Mouse (Mus musculus): ENCODE measurements at regions not wholly inside any gene's neighbourhood (a gene's known extent, or its start where the extent isn't known, plus 50 kb on each side); places are given as distances from the start of the nearest gene placed in this dataset.

DNA sequence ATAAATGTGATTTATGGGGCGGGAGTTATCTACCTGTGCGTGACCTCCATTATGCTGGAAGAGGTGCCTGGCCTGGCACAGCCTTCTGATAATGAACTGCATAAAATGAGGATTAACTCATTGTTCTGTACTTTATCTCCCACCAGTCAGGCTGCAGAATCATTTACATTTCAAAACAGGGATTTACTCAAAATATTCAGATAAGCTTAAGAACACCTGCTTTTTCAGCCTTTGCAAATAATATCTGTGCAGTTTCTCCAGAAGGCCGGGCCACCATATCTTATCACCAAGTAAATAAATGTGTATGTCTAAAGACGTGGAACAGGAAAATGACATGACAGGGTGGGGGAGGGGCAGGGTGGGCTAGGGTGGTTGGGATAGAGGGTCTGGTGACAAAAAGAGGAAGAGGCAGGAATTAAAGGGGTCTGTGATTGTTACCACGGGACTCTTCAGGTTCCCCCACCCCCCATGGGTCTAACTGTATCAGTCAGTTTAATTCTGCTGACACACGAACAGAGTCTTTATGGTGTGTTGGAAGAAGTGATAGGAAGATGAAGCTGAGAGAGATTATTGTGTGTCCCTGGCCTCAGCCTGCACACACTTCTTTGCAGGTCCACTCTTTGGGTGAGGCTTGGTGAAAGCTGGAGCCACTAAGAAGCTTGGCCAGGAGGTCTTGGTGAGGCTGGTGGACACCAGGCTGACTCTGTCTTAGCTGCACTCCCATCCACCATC lies 154.6 kb upstream of the Sox11 start:
- 45% methylated on average over 6 of the region's 6 CpGs for WGBS
- Histone ChIP-seq H3K9me3 (ENCODE audit: control insufficient read depth, low read length) (no peaks in the 10 kb centered on the region), H3K4me2 (no peak overlapping the region), H3K27me3 (replicated peaks; ENCODE audit: control insufficient read depth, insufficient read depth, low read length) (no peaks in the 10 kb centered on the region), H3K9ac (ENCODE audit: low read depth, low read length) (no peak overlapping the region), H3K4me1 (replicated peaks; ENCODE audit: control insufficient read depth, insufficient read depth, low read length) (no peaks in the 10 kb centered on the region), H3K36me3 (ENCODE audit: control insufficient read depth, insufficient read depth, low read length) (no peaks in the 10 kb centered on the region), H3K27ac (ENCODE audit: low read depth, low read length) (no peak overlapping the region), H3K4me3 (ENCODE audit: low read depth, low read length) (no peak overlapping the region)
- DNase-seq (ENCODE audit: low spot score), result no peak
- ATAC-seq (replicated peaks; ENCODE audit: low FRiP score), result no peak

DNA sequence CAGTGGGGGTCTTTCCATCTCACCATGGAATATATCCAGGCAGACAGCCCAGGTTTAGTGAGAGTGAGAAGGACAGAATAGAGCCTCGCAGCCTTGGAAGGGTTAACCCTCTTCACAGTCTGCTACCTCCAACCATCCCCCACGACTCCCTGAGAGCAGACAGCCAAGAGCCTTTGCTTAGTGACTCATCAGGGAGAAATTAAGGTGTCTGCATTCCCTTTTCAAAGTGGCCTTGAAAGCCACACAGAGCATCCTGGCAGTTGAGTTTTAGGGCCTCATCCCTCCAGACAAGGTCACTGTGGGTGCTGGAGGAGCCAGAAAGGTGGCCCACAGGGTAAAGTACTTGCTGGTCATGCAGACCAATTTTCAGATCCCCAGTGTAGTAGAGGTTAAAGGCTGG lies 149.9 kb upstream of the Sox11 start:
- no peak overlapping the region for H3K4me2 ChIP-seq
- DNase-seq (ENCODE audit: low spot score), result no peak
- WGBS, result 14% methylated on average over 2 of the region's 2 CpGs

DNA sequence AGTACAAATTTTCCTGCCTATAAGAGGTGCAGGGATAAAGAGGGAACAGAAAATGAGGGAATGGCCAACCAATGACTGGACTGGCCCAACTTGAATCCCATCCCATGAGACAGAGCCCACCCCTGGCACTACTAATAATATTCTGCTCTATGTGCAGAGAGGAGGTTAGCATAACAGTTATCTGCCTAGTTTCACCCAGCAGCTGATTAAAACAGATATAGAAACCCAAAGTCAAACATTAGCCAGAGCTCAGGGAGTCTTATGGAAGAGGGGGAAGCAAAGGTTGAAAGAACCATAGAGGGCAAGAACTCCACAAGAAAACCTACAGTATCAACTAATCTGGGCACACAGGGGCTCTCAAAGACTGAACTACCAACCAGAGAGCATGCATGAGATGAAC lies 138.9 kb upstream of the Sox11 start:
- Histone ChIP-seq H3K4me2 (no peak overlapping the region), H3K9ac (ENCODE audit: low read depth, low read length) (no peak overlapping the region), H3K4me3 (ENCODE audit: low read depth, low read length) (no peak overlapping the region), H3K27ac (ENCODE audit: low read depth, low read length) (no peak overlapping the region), H3K36me3 (ENCODE audit: control insufficient read depth, insufficient read depth, low read length) (no peaks in the 10 kb centered on the region), H3K9me3 (ENCODE audit: control insufficient read depth, low read length) (no peaks in the 10 kb centered on the region), H3K4me1 (replicated peaks; ENCODE audit: control insufficient read depth, insufficient read depth, low read length) (no peaks in the 10 kb centered on the region), H3K27me3 (replicated peaks; ENCODE audit: control insufficient read depth, insufficient read depth, low read length) (no peaks in the 10 kb centered on the region)
- DNase-seq (ENCODE audit: low spot score), result no peak
- no peak for ATAC-seq (replicated peaks; ENCODE audit: low FRiP score)

More for the DNA sequence above, 149.9 kb upstream of the Sox11 start:
- H3K4me1 ChIP-seq (replicated peaks; ENCODE audit: control insufficient read depth, insufficient read depth, low read length), result no peaks in the 10 kb centered on the region
- no peak overlapping the region for H3K27ac ChIP-seq (ENCODE audit: low read depth, low read length)
- ATAC-seq (replicated peaks; ENCODE audit: low FRiP score), result no peak
- no peaks in the 10 kb centered on the region for H3K27me3 ChIP-seq (replicated peaks; ENCODE audit: control insufficient read depth, insufficient read depth, low read length)
- H3K4me3 ChIP-seq (ENCODE audit: low read depth, low read length), result no peak overlapping the region
- H3K9me3 ChIP-seq (ENCODE audit: control insufficient read depth, low read length), result no peaks in the 10 kb centered on the region
- H3K36me3 ChIP-seq (ENCODE audit: control insufficient read depth, insufficient read depth, low read length), result no peaks in the 10 kb centered on the region
- H3K9ac ChIP-seq (ENCODE audit: low read depth, low read length), result no peak overlapping the region

DNA sequence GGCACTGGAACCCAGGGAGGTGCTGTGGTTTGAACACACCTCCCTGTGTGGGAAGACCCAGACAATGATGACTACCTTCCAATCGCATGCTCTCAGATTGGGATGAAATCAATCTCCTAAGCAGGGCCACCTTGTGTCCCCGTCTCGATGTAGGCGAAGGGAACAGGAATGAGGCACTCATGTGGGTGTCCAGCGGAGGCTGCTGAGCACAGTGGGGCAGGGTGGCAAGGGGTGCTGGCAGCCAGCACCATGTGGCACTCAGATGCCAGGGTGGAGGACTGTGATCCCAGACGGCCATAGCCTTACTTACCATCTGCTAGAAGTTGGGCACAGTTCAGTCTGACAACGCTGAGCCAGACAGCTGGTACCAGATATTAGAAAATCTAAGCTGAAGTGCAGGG lies 137.2 kb upstream of the Sox11 start:
- H3K4me1 ChIP-seq (replicated peaks; ENCODE audit: control insufficient read depth, insufficient read depth, low read length), result no peaks in the 10 kb centered on the region
- H3K27ac ChIP-seq (ENCODE audit: low read depth, low read length), result no peak overlapping the region
- DNase-seq (ENCODE audit: low spot score) (no peak), ATAC-seq (replicated peaks; ENCODE audit: low FRiP score) (no peak)
- H3K9me3 ChIP-seq (ENCODE audit: control insufficient read depth, low read length), result no peaks in the 10 kb centered on the region
- no peak overlapping the region for H3K4me3 ChIP-seq (ENCODE audit: low read depth, low read length)
- no peak overlapping the region for H3K4me2 ChIP-seq
- H3K27me3 ChIP-seq (replicated peaks; ENCODE audit: control insufficient read depth, insufficient read depth, low read length), result no peaks in the 10 kb centered on the region
- no peaks in the 10 kb centered on the region for H3K36me3 ChIP-seq (ENCODE audit: control insufficient read depth, insufficient read depth, low read length)
- 81% methylated on average over 7 of the region's 7 CpGs for WGBS
- no peak overlapping the region for H3K9ac ChIP-seq (ENCODE audit: low read depth, low read length)

DNA sequence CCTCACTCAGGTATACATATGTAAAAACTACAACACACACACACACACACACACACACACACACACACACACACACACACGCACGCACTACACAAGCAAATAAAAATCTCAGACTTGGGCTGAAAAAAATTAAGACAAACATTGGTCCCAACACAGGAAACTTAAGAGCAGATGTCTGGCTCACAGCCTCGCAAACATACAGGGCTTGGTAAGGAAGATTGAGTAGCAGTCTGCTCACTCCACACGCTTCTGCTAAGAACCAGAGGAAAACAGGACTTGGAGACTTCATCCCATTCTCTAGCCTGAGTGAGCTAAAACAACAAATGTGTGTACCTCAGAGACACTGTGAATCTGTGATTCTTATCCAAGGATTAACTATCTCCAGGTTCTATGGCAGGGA lies 132.3 kb upstream of the Sox11 start:
- Histone ChIP-seq H3K4me3 (ENCODE audit: low read depth, low read length) (no peak overlapping the region), H3K27me3 (replicated peaks; ENCODE audit: control insufficient read depth, insufficient read depth, low read length) (no peaks in the 10 kb centered on the region), H3K4me2 (no peak overlapping the region), H3K27ac (ENCODE audit: low read depth, low read length) (no peak overlapping the region), H3K36me3 (ENCODE audit: control insufficient read depth, insufficient read depth, low read length) (no peaks in the 10 kb centered on the region), H3K9ac (ENCODE audit: low read depth, low read length) (no peak overlapping the region), H3K9me3 (ENCODE audit: control insufficient read depth, low read length) (no peaks in the 10 kb centered on the region), H3K4me1 (replicated peaks; ENCODE audit: control insufficient read depth, insufficient read depth, low read length) (peaks cover 9% of the 10 kb centered on the region)
- DNase-seq (ENCODE audit: low spot score) (no peak), ATAC-seq (replicated peaks; ENCODE audit: low FRiP score) (no peak)
- 74% methylated on average over 4 of the region's 4 CpGs for WGBS

DNA sequence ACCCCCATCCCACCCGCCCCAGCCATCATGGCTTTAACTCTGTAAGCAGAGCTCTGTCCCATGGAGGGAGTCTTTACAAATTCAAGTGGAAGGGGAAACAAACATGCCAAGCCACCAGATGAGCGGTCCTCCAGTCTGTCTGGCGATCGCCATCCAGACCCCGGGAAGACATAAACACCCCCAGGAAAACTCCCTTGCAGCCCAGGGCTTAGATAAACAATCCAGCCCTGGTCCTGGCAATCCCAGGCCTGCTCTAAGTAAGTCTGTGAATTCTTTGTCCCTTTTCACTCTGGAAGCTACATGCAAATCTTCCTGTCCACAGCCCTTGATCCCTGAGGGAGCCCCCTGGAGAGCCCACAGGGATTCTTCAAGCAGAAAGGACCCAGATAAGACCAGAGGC lies 129.2 kb upstream of the Sox11 start:
- Histone ChIP-seq H3K27me3 (replicated peaks; ENCODE audit: control insufficient read depth, insufficient read depth, low read length) (no peaks in the 10 kb centered on the region), H3K27ac (ENCODE audit: low read depth, low read length) (no peak overlapping the region), H3K4me2 (no peak overlapping the region), H3K4me3 (ENCODE audit: low read depth, low read length) (no peak overlapping the region), H3K36me3 (ENCODE audit: control insufficient read depth, insufficient read depth, low read length) (no peaks in the 10 kb centered on the region), H3K9ac (ENCODE audit: low read depth, low read length) (no peak overlapping the region), H3K4me1 (replicated peaks; ENCODE audit: control insufficient read depth, insufficient read depth, low read length) (peaks cover 9% of the 10 kb centered on the region), H3K9me3 (ENCODE audit: control insufficient read depth, low read length) (no peaks in the 10 kb centered on the region)
- 34% methylated on average over 5 of the region's 5 CpGs for WGBS
- ATAC-seq (replicated peaks; ENCODE audit: low FRiP score), result no peak
- DNase-seq (ENCODE audit: low spot score), result no peak

DNA sequence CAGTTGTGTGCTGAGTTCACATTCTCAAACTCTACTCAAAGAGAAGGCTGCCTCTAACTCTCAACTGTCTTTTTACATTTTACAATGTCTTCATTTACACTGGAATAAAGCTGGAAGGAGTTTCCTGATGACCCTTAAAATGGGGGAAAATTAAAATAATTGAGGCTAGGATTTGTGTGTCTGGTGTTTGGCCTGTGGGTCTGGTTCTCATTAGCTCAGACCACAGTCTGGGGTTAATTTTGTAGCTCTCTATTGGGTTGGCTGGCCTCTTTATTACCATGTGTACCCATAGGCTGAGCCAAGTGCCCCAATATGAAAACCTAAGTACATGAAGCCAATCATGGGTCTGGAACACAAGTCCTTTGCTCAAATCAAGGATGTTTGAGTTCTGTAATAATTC lies 128.0 kb upstream of the Sox11 start:
- H3K9me3 ChIP-seq (ENCODE audit: control insufficient read depth, low read length), result no peaks in the 10 kb centered on the region
- H3K4me1 ChIP-seq (replicated peaks; ENCODE audit: control insufficient read depth, insufficient read depth, low read length), result peaks cover 9% of the 10 kb centered on the region
- no peaks in the 10 kb centered on the region for H3K27me3 ChIP-seq (replicated peaks; ENCODE audit: control insufficient read depth, insufficient read depth, low read length)
- no peak overlapping the region for H3K27ac ChIP-seq (ENCODE audit: low read depth, low read length)
- no peak overlapping the region for H3K4me2 ChIP-seq
- H3K4me3 ChIP-seq (ENCODE audit: low read depth, low read length), result no peak overlapping the region
- no peaks in the 10 kb centered on the region for H3K36me3 ChIP-seq (ENCODE audit: control insufficient read depth, insufficient read depth, low read length)
- no peak overlapping the region for H3K9ac ChIP-seq (ENCODE audit: low read depth, low read length)
- ATAC-seq (replicated peaks; ENCODE audit: low FRiP score) (no peak), DNase-seq (ENCODE audit: low spot score) (no peak)

DNA sequence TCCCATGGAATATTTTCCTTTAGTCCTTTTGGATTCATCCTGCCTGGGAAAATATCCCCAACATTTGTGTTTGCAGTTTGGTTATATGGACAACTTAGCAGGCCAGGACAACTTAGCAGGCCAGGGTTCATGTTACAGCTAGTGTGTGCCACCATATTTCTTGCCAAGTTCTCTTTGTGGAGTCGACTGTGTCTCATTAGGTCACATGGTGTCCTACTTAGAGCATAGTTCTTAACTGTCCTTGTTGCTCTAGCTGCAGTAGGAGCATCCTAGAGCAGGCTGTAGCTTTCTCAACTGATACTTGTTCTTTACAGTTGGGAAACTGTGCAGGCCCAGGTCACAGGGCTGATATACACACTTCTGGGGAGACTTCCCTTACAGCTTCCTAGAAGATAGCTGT lies 126.4 kb upstream of the Sox11 start:
- no peak overlapping the region for H3K4me2 ChIP-seq
- H3K4me1 ChIP-seq (replicated peaks; ENCODE audit: control insufficient read depth, insufficient read depth, low read length), result peaks cover 9% of the 10 kb centered on the region
- ATAC-seq (replicated peaks; ENCODE audit: low FRiP score) (no peak), DNase-seq (ENCODE audit: low spot score) (no peak)
- H3K27me3 ChIP-seq (replicated peaks; ENCODE audit: control insufficient read depth, insufficient read depth, low read length), result no peaks in the 10 kb centered on the region
- 60% methylated on average over 1 of the region's 1 CpGs for WGBS
- H3K36me3 ChIP-seq (ENCODE audit: control insufficient read depth, insufficient read depth, low read length), result no peaks in the 10 kb centered on the region
- no peak overlapping the region for H3K27ac ChIP-seq (ENCODE audit: low read depth, low read length)
- H3K9me3 ChIP-seq (ENCODE audit: control insufficient read depth, low read length), result no peaks in the 10 kb centered on the region
- no peak overlapping the region for H3K4me3 ChIP-seq (ENCODE audit: low read depth, low read length)
- no peak overlapping the region for H3K9ac ChIP-seq (ENCODE audit: low read depth, low read length)

DNA sequence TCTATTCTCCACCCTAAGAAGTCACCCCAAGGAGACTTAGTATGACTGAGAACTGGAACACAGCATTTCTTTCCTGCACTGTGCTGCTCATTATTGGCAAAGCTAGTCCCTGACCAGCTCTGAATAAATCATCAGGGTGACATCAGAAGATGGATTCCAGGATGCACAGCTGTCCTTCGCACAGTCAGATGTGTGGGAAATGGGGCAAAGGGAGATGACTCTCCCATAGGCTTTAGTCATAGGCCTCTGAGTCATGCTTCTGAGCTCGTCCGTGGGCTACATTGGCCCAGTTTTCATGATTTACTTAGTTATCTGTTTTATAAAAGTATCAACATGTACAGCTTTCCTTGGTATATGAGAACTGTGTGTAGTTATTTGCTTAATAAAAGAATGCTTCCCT lies 125.8 kb upstream of the Sox11 start:
- Histone ChIP-seq H3K4me1 (replicated peaks; ENCODE audit: control insufficient read depth, insufficient read depth, low read length) (peaks cover 9% of the 10 kb centered on the region), H3K9ac (ENCODE audit: low read depth, low read length) (no peak overlapping the region), H3K4me3 (ENCODE audit: low read depth, low read length) (no peak overlapping the region), H3K9me3 (ENCODE audit: control insufficient read depth, low read length) (no peaks in the 10 kb centered on the region), H3K27ac (ENCODE audit: low read depth, low read length) (no peak overlapping the region), H3K36me3 (ENCODE audit: control insufficient read depth, insufficient read depth, low read length) (no peaks in the 10 kb centered on the region), H3K27me3 (replicated peaks; ENCODE audit: control insufficient read depth, insufficient read depth, low read length) (no peaks in the 10 kb centered on the region), H3K4me2 (no peak overlapping the region)
- no peak for ATAC-seq (replicated peaks; ENCODE audit: low FRiP score)
- WGBS, result 81% methylated on average over 3 of the region's 3 CpGs
- no peak for DNase-seq (ENCODE audit: low spot score)

Data from liver, embryonic 11.5 days (tissue).